Mouse (Mus musculus) left cerebral cortex, adult 11 months (tissue): ENCODE results near the gene Arsg.

Experiments used
- DNase-seq: peaks from one replicate; pipeline ENCODE4 v3.0.0; 2022; ENCODE audit warnings: low spot score

Arsg gene

GRCm38 (mm10) chr11:109495771-109496474, 22.7 kb downstream of the Arsg start:
- no peak for DNase-seq

- no peak for DNase-seq
These were observed 23.4 kb downstream of the Arsg start for GRCm38 (mm10) chr11:109496475-109496993.

GRCm38 (mm10) chr11:109496996-109497714, 24.0 kb downstream of the Arsg start:
- no peak for DNase-seq

GRCm38 (mm10) chr11:109497990-109498389, 24.8 kb downstream of the Arsg start:
- no peak for DNase-seq

- no peak for DNase-seq
These were observed 27.0 kb downstream of the Arsg start for GRCm38 (mm10) chr11:109500206-109500605.

- no peak for DNase-seq
These were observed 31.8 kb downstream of the Arsg start for GRCm38 (mm10) chr11:109504977-109505376.

- DNase-seq = no peak
These were observed 32.6 kb downstream of the Arsg start for GRCm38 (mm10) chr11:109505823-109506222.

- no peak for DNase-seq
These were observed 33.9 kb downstream of the Arsg start for GRCm38 (mm10) chr11:109507068-109507467.

GRCm38 (mm10) chr11:109512995-109513675, 40.0 kb downstream of the Arsg start:
- no peak for DNase-seq

GRCm38 (mm10) chr11:109514064-109514612, 41.0 kb downstream of the Arsg start:
- no peak for DNase-seq

GRCm38 (mm10) chr11:109517330-109517729, 44.2 kb downstream of the Arsg start:
- no peak for DNase-seq

- DNase-seq = no peak
These were observed 44.6 kb downstream of the Arsg start for GRCm38 (mm10) chr11:109517816-109518215.

- DNase-seq = no peak
These were observed 47.8 kb downstream of the Arsg start for GRCm38 (mm10) chr11:109520958-109521357.

- no peak for DNase-seq
These were observed 51.7 kb downstream of the Arsg start for GRCm38 (mm10) chr11:109524869-109525268.

- no peak for DNase-seq
These were observed 52.4 kb downstream of the Arsg start for GRCm38 (mm10) chr11:109525571-109525970.

- DNase-seq = no peak
These were observed 56.9 kb downstream of the Arsg start for GRCm38 (mm10) chr11:109530030-109530429.

- DNase-seq = no peak
These were observed 62.8 kb downstream of the Arsg start for GRCm38 (mm10) chr11:109535966-109536365.

GRCm38 (mm10) chr11:109536939-109537338, 63.8 kb downstream of the Arsg start:
- DNase-seq = no peak

- no peak for DNase-seq
These were observed 66.1 kb downstream of the Arsg start for GRCm38 (mm10) chr11:109539290-109539689.

GRCm38 (mm10) chr11:109543466-109543865, 70.3 kb downstream of the Arsg start:
- no peak for DNase-seq

GRCm38 (mm10) chr11:109544432-109544831, 71.3 kb downstream of the Arsg start:
- no peak for DNase-seq

- DNase-seq = no peak
These were observed 72.1 kb downstream of the Arsg start for GRCm38 (mm10) chr11:109545265-109545664.
